29 mouse cellular contexts compared by ENCODE assay signal in genomic region chr9:19911170-19911569, GRCm38 (mm10). TPM values are rescaled to one million over a fixed set of nuclear protein-coding genes. Genes with fewer than 3 reads are reported as not detected.
"Had no signal": no experiment of that assay in that cellular context is flagged by ENCODE, and none has a peak within 500 bp of the region (broad histone marks: within the 10 kb centered on the region; RNA-seq: fewer than 3 reads in every experiment).

No protein-coding gene starts in this region.

- H3K4me3 ChIP-seq: midbrain, embryonic 10.5 days; midbrain, embryonic 12.5 days; myocyte; neural tube, embryonic 13.5 days; neural tube, embryonic 15.5 days had no signal

- ATAC-seq: midbrain, embryonic 16.5 days had no signal

- DNase-seq: lung, adult 18-20 months; lung, embryonic 14.5 days; lung, postnatal 10 days; lung, postnatal 4 days; midbrain, embryonic 14.5 days; retina, postnatal 1 day; right cerebral cortex, adult 18-20 months; right cerebral cortex, postnatal 25 days; right cerebral cortex, postnatal 4 days; spleen, adult 18-20 months; thymus, adult 18-20 months; thymus, postnatal 25 days; thymus, postnatal 4 days had no signal

- H3K9ac ChIP-seq: lung, embryonic 14.5 days; midbrain, embryonic 12.5 days; neural tube, embryonic 13.5 days; neural tube, embryonic 15.5 days had no signal

- H3K36me3 ChIP-seq: midbrain, embryonic 10.5 days; midbrain, embryonic 12.5 days; neural tube, embryonic 13.5 days; neural tube, embryonic 15.5 days had no signal

- H3K9me3 ChIP-seq: neural tube, embryonic 15.5 days had no signal

- H3K27me3 ChIP-seq: midbrain, embryonic 12.5 days; neural tube, embryonic 13.5 days; neural tube, embryonic 15.5 days had no signal

- H3K4me1 ChIP-seq: midbrain, embryonic 10.5 days; midbrain, embryonic 12.5 days; neural tube, embryonic 13.5 days; neural tube, embryonic 15.5 days had no signal

- H3K4me2 ChIP-seq: lung, embryonic 14.5 days; midbrain, embryonic 12.5 days; neural tube, embryonic 13.5 days; neural tube, embryonic 15.5 days had no signal

- H3K27ac ChIP-seq: midbrain, embryonic 10.5 days; midbrain, embryonic 12.5 days; neural tube, embryonic 13.5 days; neural tube, embryonic 15.5 days had no signal

RNA-seq across cellular contexts. Expression of gene Olfr77, which starts 5.5 kb away (rescaled TPM):
- polyA plus RNA-seq: small intestine, adult 2 months; urinary bladder, adult 2 months had no signal

RNA-seq across cellular contexts. Expression of gene Olfr862, which starts 23.4 kb away (rescaled TPM):
- total RNA-seq: megakaryocyte, adult 5-6 weeks; megakaryocyte-erythroid progenitor cell, adult 5-6 weeks had no signal
- polyA plus RNA-seq: liver, embryonic 16.5 days; lung, embryonic 14.5 days; lung, embryonic 16.5 days; midbrain, embryonic 10.5 days; midbrain, embryonic 12.5 days; midbrain, embryonic 14.5 days; midbrain, embryonic 16.5 days; myocyte; neural tube, embryonic 11.5 days; neural tube, embryonic 13.5 days; neural tube, embryonic 15.5 days; small intestine, adult 2 months; stomach, embryonic 14.5 days; stomach, embryonic 16.5 days; thymus, postnatal 0 days; urinary bladder, adult 2 months had no signal
